Mouse (Mus musculus): ENCODE data around the gene Olfml1. TPM values are rescaled to one million over a fixed set of nuclear protein-coding genes. Genes with fewer than 3 reads are reported as not detected.
A peak's percentile ranks its signal among the peaks of the same experiment; 100 is the strongest.

The Olfml1 gene
- polyA plus RNA-seq (2014; fragmentation: Nextera tagmentation; extraction: Ambion mirVana) = 7.3 and 8.2 TPM in 2 replicates

DNA sequence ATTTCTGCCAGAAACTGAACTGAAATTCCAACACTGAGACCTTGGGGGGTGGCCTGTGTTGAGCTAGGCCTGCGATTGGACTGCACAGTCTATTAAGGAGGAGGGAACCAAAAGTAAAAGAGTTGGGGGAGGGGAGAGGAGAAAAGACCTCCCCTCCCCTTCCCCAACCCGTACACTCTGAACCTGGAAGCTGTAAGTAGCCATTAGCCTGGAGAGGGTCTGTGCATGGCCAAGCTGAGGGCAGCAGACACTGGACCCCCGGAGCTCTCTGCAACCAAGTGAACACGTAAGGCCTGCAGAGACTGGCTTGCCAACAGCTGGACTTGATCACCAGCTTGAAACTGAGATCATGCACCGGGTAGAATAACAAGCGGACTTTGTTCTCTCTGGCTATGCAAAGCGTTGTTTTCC, at the start of gene Olfml1:
Olfml1 (plus strand) TSS at position 186 of the 411 bp plus-strand sequence.
- H3K36me3 ChIP-seq (ENCODE audit: control insufficient read depth, insufficient read depth, low read length) = no peaks in the 10 kb centered on the region
- 45% methylated on average over 7 of the region's 7 CpGs for WGBS (ENCODE audit: insufficient replicate concordance)
- peak within 1 kb of the TSS; percentile 62 for H3K27ac ChIP-seq (ENCODE audit: low read depth, low read length)
- 0 out of 2 replicates have a peak within 1 kb of the TSS, but pooled peaks have one; percentile 16 for H3K9ac ChIP-seq (ENCODE audit: low read depth, low read length)
- no peaks in the 10 kb centered on the region for H3K27me3 ChIP-seq (ENCODE audit: control insufficient read depth, insufficient read depth, low read length)
- H3K4me2 ChIP-seq = peak within 1 kb of the TSS; percentile 49
- ATAC-seq (replicated peaks; ENCODE audit: insufficient number of reproducible peaks, low FRiP score, low TSS enrichment) = peak; percentile 67; the same call in 1 of the 2 replicates
- peak within 1 kb of the TSS; percentile 30 for H3K4me3 ChIP-seq (ENCODE audit: low read depth, low read length)
- H3K9me3 ChIP-seq (replicated peaks; ENCODE audit: control insufficient read depth, low read length) = no peaks in the 10 kb centered on the region
- no peaks in the 10 kb centered on the region for H3K4me1 ChIP-seq (ENCODE audit: control insufficient read depth, insufficient read depth, low read length)

GRCm38 (mm10) chr7:107519256-107520025, 47.8 kb upstream of the Olfml1 start:
- ATAC-seq (replicated peaks; ENCODE audit: insufficient number of reproducible peaks, low FRiP score, low TSS enrichment) = no peak
- Histone ChIP-seq H3K27me3 (ENCODE audit: control insufficient read depth, insufficient read depth, low read length) (no peaks in the 10 kb centered on the region), H3K4me3 (ENCODE audit: low read depth, low read length) (no peak overlapping the region)

GRCm38 (mm10) chr7:107521411-107521810, 45.8 kb upstream of the Olfml1 start:
- no peak overlapping the region for H3K4me3 ChIP-seq (ENCODE audit: low read depth, low read length)
- H3K4me2 ChIP-seq = no peak overlapping the region
- H3K27ac ChIP-seq (ENCODE audit: low read depth, low read length) = no peak overlapping the region
- WGBS (ENCODE audit: insufficient replicate concordance) = 68% methylated on average over 6 of the region's 6 CpGs
- no peak overlapping the region for H3K9ac ChIP-seq (ENCODE audit: low read depth, low read length)
- no peaks in the 10 kb centered on the region for H3K9me3 ChIP-seq (replicated peaks; ENCODE audit: control insufficient read depth, low read length)
- ATAC-seq (replicated peaks; ENCODE audit: insufficient number of reproducible peaks, low FRiP score, low TSS enrichment) = no peak
- H3K36me3 ChIP-seq (ENCODE audit: control insufficient read depth, insufficient read depth, low read length) = no peaks in the 10 kb centered on the region
- no peaks in the 10 kb centered on the region for H3K4me1 ChIP-seq (ENCODE audit: control insufficient read depth, insufficient read depth, low read length)
- H3K27me3 ChIP-seq (ENCODE audit: control insufficient read depth, insufficient read depth, low read length) = no peaks in the 10 kb centered on the region

More at GRCm38 (mm10) chr7:107519256-107520025, 47.8 kb upstream of the Olfml1 start:
- H3K4me2 ChIP-seq = no peak overlapping the region
- no peak overlapping the region for H3K9ac ChIP-seq (ENCODE audit: low read depth, low read length)
- no peaks in the 10 kb centered on the region for H3K9me3 ChIP-seq (replicated peaks; ENCODE audit: control insufficient read depth, low read length)
- WGBS (ENCODE audit: insufficient replicate concordance) = 79% methylated on average over 12 of the region's 12 CpGs
- H3K36me3 ChIP-seq (ENCODE audit: control insufficient read depth, insufficient read depth, low read length) = no peaks in the 10 kb centered on the region
- H3K27ac ChIP-seq (ENCODE audit: low read depth, low read length) = no peak overlapping the region
- no peaks in the 10 kb centered on the region for H3K4me1 ChIP-seq (ENCODE audit: control insufficient read depth, insufficient read depth, low read length)

GRCm38 (mm10) chr7:107526299-107526698, 40.9 kb upstream of the Olfml1 start:
- Histone ChIP-seq H3K4me2 (no peak overlapping the region), H3K9ac (ENCODE audit: low read depth, low read length) (no peak overlapping the region), H3K4me1 (ENCODE audit: control insufficient read depth, insufficient read depth, low read length) (no peaks in the 10 kb centered on the region), H3K9me3 (replicated peaks; ENCODE audit: control insufficient read depth, low read length) (no peaks in the 10 kb centered on the region), H3K4me3 (ENCODE audit: low read depth, low read length) (no peak overlapping the region), H3K27me3 (ENCODE audit: control insufficient read depth, insufficient read depth, low read length) (no peaks in the 10 kb centered on the region), H3K36me3 (ENCODE audit: control insufficient read depth, insufficient read depth, low read length) (no peaks in the 10 kb centered on the region), H3K27ac (ENCODE audit: low read depth, low read length) (no peak overlapping the region)
- 15% methylated on average over 1 of the region's 1 CpGs for WGBS (ENCODE audit: insufficient replicate concordance)
- ATAC-seq (replicated peaks; ENCODE audit: insufficient number of reproducible peaks, low FRiP score, low TSS enrichment) = no peak

- no peak overlapping the region for H3K4me2 ChIP-seq
- ATAC-seq (replicated peaks; ENCODE audit: insufficient number of reproducible peaks, low FRiP score, low TSS enrichment) = no peak
- no peak overlapping the region for H3K4me3 ChIP-seq (ENCODE audit: low read depth, low read length)
- H3K36me3 ChIP-seq (ENCODE audit: control insufficient read depth, insufficient read depth, low read length) = no peaks in the 10 kb centered on the region
- H3K9me3 ChIP-seq (replicated peaks; ENCODE audit: control insufficient read depth, low read length) = no peaks in the 10 kb centered on the region
- no peaks in the 10 kb centered on the region for H3K27me3 ChIP-seq (ENCODE audit: control insufficient read depth, insufficient read depth, low read length)
- no peak overlapping the region for H3K27ac ChIP-seq (ENCODE audit: low read depth, low read length)
- WGBS (ENCODE audit: insufficient replicate concordance) = 76% methylated on average over 3 of the region's 3 CpGs
- no peak overlapping the region for H3K9ac ChIP-seq (ENCODE audit: low read depth, low read length)
- no peaks in the 10 kb centered on the region for H3K4me1 ChIP-seq (ENCODE audit: control insufficient read depth, insufficient read depth, low read length)
Measured at GRCm38 (mm10) chr7:107528169-107528772, 39.0 kb upstream of the Olfml1 start.

DNA sequence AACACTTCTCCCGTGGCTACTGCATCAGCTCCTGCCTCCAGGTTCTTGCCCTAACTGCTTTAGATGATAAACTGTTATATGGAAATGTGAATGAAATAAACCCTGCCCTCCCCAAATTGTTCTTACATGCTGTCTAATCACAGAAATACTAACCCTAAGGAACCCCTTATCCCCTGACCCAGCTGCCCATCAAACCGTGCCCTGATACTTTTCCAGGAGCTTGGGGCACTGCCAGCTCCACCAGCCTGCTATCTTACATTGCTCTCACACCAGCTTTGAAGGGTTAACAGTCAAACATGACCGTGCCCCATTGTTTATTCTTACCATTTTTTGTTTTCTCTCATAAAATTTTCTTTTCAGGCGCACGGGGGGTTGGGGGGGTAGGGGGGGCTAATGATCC, 37.9 kb upstream of the Olfml1 start:
- no peak overlapping the region for H3K4me2 ChIP-seq
- 0 out of 2 replicates have a peak, but pooled peaks cover 2% of the 10 kb centered on the region for H3K9me3 ChIP-seq (replicated peaks; ENCODE audit: control insufficient read depth, low read length)
- H3K27ac ChIP-seq (ENCODE audit: low read depth, low read length) = no peak overlapping the region
- H3K36me3 ChIP-seq (ENCODE audit: control insufficient read depth, insufficient read depth, low read length) = no peaks in the 10 kb centered on the region
- H3K9ac ChIP-seq (ENCODE audit: low read depth, low read length) = no peak overlapping the region
- H3K4me1 ChIP-seq (ENCODE audit: control insufficient read depth, insufficient read depth, low read length) = no peaks in the 10 kb centered on the region
- no peak for ATAC-seq (replicated peaks; ENCODE audit: insufficient number of reproducible peaks, low FRiP score, low TSS enrichment)
- 70% methylated on average over 5 of the region's 5 CpGs for WGBS (ENCODE audit: insufficient replicate concordance)
- no peak overlapping the region for H3K4me3 ChIP-seq (ENCODE audit: low read depth, low read length)
- H3K27me3 ChIP-seq (ENCODE audit: control insufficient read depth, insufficient read depth, low read length) = no peaks in the 10 kb centered on the region

DNA sequence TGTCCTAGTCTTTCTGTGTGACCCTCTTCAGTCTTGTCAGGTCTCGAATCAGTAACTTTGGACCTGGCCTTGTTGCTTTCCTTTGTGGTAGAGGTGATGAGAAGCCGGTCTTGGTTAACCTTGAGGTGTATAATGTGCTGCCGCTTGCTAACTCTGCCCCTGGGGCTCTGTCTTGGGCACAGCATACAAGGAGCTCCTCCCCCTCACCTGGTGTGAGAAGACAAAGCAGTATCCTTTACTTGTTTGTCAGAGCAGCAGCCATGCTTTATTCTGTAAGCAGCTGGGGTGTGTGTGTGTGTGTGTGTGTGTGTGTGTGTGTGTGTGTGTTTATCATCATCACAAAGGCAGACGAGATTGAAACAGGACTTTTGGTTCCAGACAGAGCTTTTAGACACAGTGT, 31.9 kb upstream of the Olfml1 start:
- Histone ChIP-seq H3K9ac (ENCODE audit: low read depth, low read length) (no peak overlapping the region), H3K27me3 (ENCODE audit: control insufficient read depth, insufficient read depth, low read length) (no peaks in the 10 kb centered on the region), H3K4me3 (ENCODE audit: low read depth, low read length) (no peak overlapping the region), H3K9me3 (replicated peaks; ENCODE audit: control insufficient read depth, low read length) (0 out of 2 replicates have a peak, but pooled peaks cover 2% of the 10 kb centered on the region), H3K4me1 (ENCODE audit: control insufficient read depth, insufficient read depth, low read length) (no peaks in the 10 kb centered on the region), H3K27ac (ENCODE audit: low read depth, low read length) (no peak overlapping the region), H3K4me2 (no peak overlapping the region), H3K36me3 (ENCODE audit: control insufficient read depth, insufficient read depth, low read length) (no peaks in the 10 kb centered on the region)
- ATAC-seq (replicated peaks; ENCODE audit: insufficient number of reproducible peaks, low FRiP score, low TSS enrichment) = no peak
- WGBS (ENCODE audit: insufficient replicate concordance) = 78% methylated on average over 4 of the region's 4 CpGs

- ATAC-seq (replicated peaks; ENCODE audit: insufficient number of reproducible peaks, low FRiP score, low TSS enrichment) = no peak
- H3K4me1 ChIP-seq (ENCODE audit: control insufficient read depth, insufficient read depth, low read length) = no peaks in the 10 kb centered on the region
- no peak overlapping the region for H3K27ac ChIP-seq (ENCODE audit: low read depth, low read length)
- H3K9me3 ChIP-seq (replicated peaks; ENCODE audit: control insufficient read depth, low read length) = 0 out of 2 replicates have a peak, but pooled peaks cover 2% of the 10 kb centered on the region
- H3K4me3 ChIP-seq (ENCODE audit: low read depth, low read length) = no peak overlapping the region
- 72% methylated on average over 6 of the region's 6 CpGs for WGBS (ENCODE audit: insufficient replicate concordance)
- no peak overlapping the region for H3K9ac ChIP-seq (ENCODE audit: low read depth, low read length)
- no peaks in the 10 kb centered on the region for H3K27me3 ChIP-seq (ENCODE audit: control insufficient read depth, insufficient read depth, low read length)
- H3K4me2 ChIP-seq = no peak overlapping the region
- no peaks in the 10 kb centered on the region for H3K36me3 ChIP-seq (ENCODE audit: control insufficient read depth, insufficient read depth, low read length)
Measured at GRCm38 (mm10) chr7:107536516-107536915, 30.7 kb upstream of the Olfml1 start.
